Mouse (Mus musculus) liver, embryonic 14.5 days (tissue): ENCODE data around the gene Fam221a. TPM values are rescaled to one million over a fixed set of nuclear protein-coding genes. Genes with fewer than 3 reads are reported as not detected.

Experiments
- ATAC-seq: fragments of 200-750 bp; cut with Nextera tagmentation; 2 replicates; pipeline ENCODE4 v1.8.0; 2017; ENCODE audit warnings: moderate number of reproducible peaks, mild to moderate bottlenecking, moderate library complexity; ENCODE audit not compliant: insufficient read depth
- DNase-seq, 3 experiments: peaks; one replicate each; pipeline ENCODE4 v3.0.0-alpha.2; 2012 to 2013; ENCODE audit warnings: low read depth in 3 of 3, low spot score in 3 of 3
- H3K27ac ChIP-seq: fragments of 300-500 bp; sonication (generic); 2 replicates; pipeline ENCODE4 v1.5.1; 2014; ENCODE audit warnings: moderate library complexity, mild to moderate bottlenecking, control low read depth, inconsistent platforms
- H3K27me3 ChIP-seq: fragments of 300-500 bp; sonication (generic); 2 replicates; pipeline ENCODE4 v1.6.1; 2014; ENCODE audit warnings: mild to moderate bottlenecking, low read length, moderate library complexity; ENCODE audit not compliant: control insufficient read depth, insufficient read depth
- H3K36me3 ChIP-seq: fragments of 300-500 bp; sonication (generic); replicated peaks from 2 replicates; pipeline ENCODE4 v1.6.1; 2014; ENCODE audit warnings: low read depth; ENCODE audit not compliant: control insufficient read depth, insufficient read depth
- H3K4me1 ChIP-seq, 2 experiments: fragments of 200-500 bp in 1 of 2; fragments of 300-500 bp in 1 of 2; sonication (generic) in 1 of 2; replicated peaks; 2 replicates each; pipeline ENCODE4 v1.6.1; 2012 to 2014; ENCODE audit warnings: antibody characterized with exemption in 1 of 2, inconsistent platforms in 1 of 2, low read length in 1 of 2; ENCODE audit not compliant: control insufficient read depth in 2 of 2, insufficient read depth in 2 of 2
- H3K4me2 ChIP-seq: fragments of 300-500 bp; sonication (generic); 2 replicates; pipeline ENCODE4 v1.6.1; 2014; ENCODE audit warnings: low read depth, mild to moderate bottlenecking, control low read depth, moderate library complexity
- H3K4me3 ChIP-seq, 2 experiments: fragments of 200-500 bp in 1 of 2; fragments of 300-500 bp in 1 of 2; sonication (generic) in 1 of 2; 2 replicates each; pipeline ENCODE4 v1.5.1; 2012 to 2014; ENCODE audit warnings: low read depth in 2 of 2, low read length in 2 of 2, mild to moderate bottlenecking in 2 of 2, control low read depth in 1 of 2, inconsistent platforms in 1 of 2, moderate library complexity in 1 of 2; ENCODE audit not compliant: insufficient read depth in 1 of 2
- H3K9ac ChIP-seq: fragments of 300-500 bp; sonication (generic); replicated peaks from 2 replicates; pipeline ENCODE4 v1.6.1; 2014; ENCODE audit warnings: mild to moderate bottlenecking, control low read depth, moderate library complexity
- H3K9me3 ChIP-seq: fragments of 300-500 bp; sonication (generic); 2 replicates; pipeline ENCODE4 v1.6.1; 2016; ENCODE audit warnings: low read length, mixed read lengths; ENCODE audit not compliant: control insufficient read depth
- CTCF ChIP-seq: IDR thresholded peaks from 2 replicates; pipeline ENCODE4 v1.5.1; 2016; ENCODE audit warnings: antibody characterized with exemption, low read depth, control low read depth
- EP300 ChIP-seq: IDR thresholded peaks from 2 replicates; pipeline ENCODE4 v1.6.1; 2016; ENCODE audit warnings: antibody characterized with exemption, low read depth
- WGBS: fragments of 180-500 bp; shearing (Covaris S2); extraction: QIAGEN DNeasy Blood & Tissue Kit; methylation state at CpG from one replicate; pipeline ENCODE4 v1.1.7; 2014; ENCODE audit not compliant: insufficient replicate concordance; 5-methylcytosine and 5-hydroxymethylcytosine counted together
- polyA plus RNA-seq, 2 experiments: library from polyadenylated mRNA; depleted of rRNA in 1 of 2; stranded (reverse) in 1 of 2; unstranded in 1 of 2; fragments of >200 nt; fragmentation: Nextera tagmentation in 1 of 2; extraction: Ambion mirVana in 1 of 2; gene quantifications; 2 replicates each; pipeline versions ENCODE4 v1.2.1 to v1.2.3; 2012 to 2014

The Fam221a gene
- polyA plus RNA-seq, 2 experiments, result 2.2 to 2.5 TPM

DNA sequence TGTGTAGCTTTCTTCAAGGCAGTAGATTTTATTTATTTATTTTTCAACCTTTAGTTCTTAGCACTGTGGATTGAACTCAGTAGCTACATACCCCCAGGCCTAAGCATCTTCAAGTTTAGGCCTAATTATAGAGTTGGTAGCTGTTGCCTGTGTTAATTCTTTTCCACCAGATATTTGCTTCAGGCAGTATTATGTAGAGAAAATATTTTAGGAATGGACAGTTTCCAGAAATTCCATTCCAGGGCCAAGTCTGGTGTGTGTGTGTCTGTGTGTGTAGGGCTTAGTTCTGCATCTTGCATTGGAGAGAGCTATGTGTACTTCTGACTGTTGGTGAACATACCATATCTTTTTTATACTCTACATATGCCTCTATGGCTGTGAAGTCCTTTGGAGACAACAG, 45.5 kb upstream of the Fam221a start:
- DNase-seq, result no peak

DNA sequence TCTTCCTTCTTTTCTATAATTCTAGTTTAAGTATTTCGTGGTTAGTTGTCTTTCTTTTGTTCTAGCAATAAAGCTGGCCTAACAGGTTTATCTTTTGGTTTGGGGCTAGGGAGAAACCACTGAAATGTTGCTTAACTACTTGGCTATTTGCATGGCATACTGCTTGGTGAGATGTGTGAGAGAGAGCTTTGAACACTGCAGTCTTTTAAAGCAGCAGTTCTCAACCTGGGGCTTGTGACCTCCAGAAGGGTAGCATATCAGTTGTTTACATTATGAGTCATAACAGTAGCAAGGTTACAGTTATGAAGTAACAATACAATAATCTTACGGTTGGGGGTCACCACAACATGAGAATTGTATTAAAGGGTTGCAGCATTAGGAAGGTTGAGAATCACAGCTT, 44.6 kb upstream of the Fam221a start:
- H3K36me3 ChIP-seq, result no peaks in the 10 kb centered on the region
- no peak overlapping the region for H3K9ac ChIP-seq
- DNase-seq (no peak), ATAC-seq (no peak)
- H3K4me3 ChIP-seq, result no peak overlapping the region
- no peaks in the 10 kb centered on the region for H3K27me3 ChIP-seq
- no peak overlapping the region for H3K4me2 ChIP-seq
- no peaks in the 10 kb centered on the region for H3K9me3 ChIP-seq
- peaks cover 0 to 4% of the 10 kb centered on the region in 2 experiments; a peak in 1 of 4 replicates for H3K4me1 ChIP-seq
- WGBS, result 39% methylated on average over 2 of the region's 2 CpGs
- H3K27ac ChIP-seq, result no peak overlapping the region
- TF ChIP-seq EP300, result no peak
- TF ChIP-seq CTCF, result no peak

More for the DNA sequence above, 45.5 kb upstream of the Fam221a start:
- Histone ChIP-seq H3K27me3 (no peaks in the 10 kb centered on the region), H3K4me1 (peaks cover 0 to 4% of the 10 kb centered on the region in 2 experiments; a peak in 1 of 4 replicates), H3K36me3 (no peaks in the 10 kb centered on the region), H3K9me3 (no peaks in the 10 kb centered on the region), H3K27ac (no peak overlapping the region), H3K9ac (no peak overlapping the region), H3K4me3 (no peak overlapping the region), H3K4me2 (no peak overlapping the region)
- no peak for ATAC-seq
- no peak for TF ChIP-seq CTCF
- TF ChIP-seq EP300, result no peak

GRCm38 (mm10) chr6:49324528-49324927, 43.0 kb upstream of the Fam221a start:
- Histone ChIP-seq H3K27ac (no peak overlapping the region), H3K27me3 (no peaks in the 10 kb centered on the region), H3K4me3 (no peak overlapping the region), H3K36me3 (no peaks in the 10 kb centered on the region), H3K9me3 (no peaks in the 10 kb centered on the region), H3K9ac (no peak overlapping the region), H3K4me1 (peaks cover 0 to 4% of the 10 kb centered on the region in 2 experiments; a peak in 1 of 4 replicates), H3K4me2 (no peak overlapping the region)
- ATAC-seq, result no peak
- 51% methylated on average over 2 of the region's 2 CpGs for WGBS
- DNase-seq, result no peak
- TF ChIP-seq EP300 (no peak), CTCF (no peak)

- DNase-seq (no peak), ATAC-seq (no peak)
- Histone ChIP-seq H3K27ac (no peak overlapping the region), H3K4me1 (peaks cover 0 to 4% of the 10 kb centered on the region in 2 experiments; a peak in 1 of 4 replicates), H3K27me3 (no peaks in the 10 kb centered on the region), H3K36me3 (no peaks in the 10 kb centered on the region), H3K9ac (no peak overlapping the region), H3K9me3 (no peaks in the 10 kb centered on the region), H3K4me3 (no peak overlapping the region), H3K4me2 (no peak overlapping the region)
- WGBS, result 81% methylated on average over 1 of the region's 1 CpGs
- no peak for TF ChIP-seq EP300
- no peak for TF ChIP-seq CTCF
Observed at GRCm38 (mm10) chr6:49325294-49325693, 42.2 kb upstream of the Fam221a start.

GRCm38 (mm10) chr6:49326846-49327245, 40.7 kb upstream of the Fam221a start:
- no peaks in the 10 kb centered on the region for H3K9me3 ChIP-seq
- H3K9ac ChIP-seq, result no peak overlapping the region
- TF ChIP-seq EP300 (no peak), CTCF (no peak)
- no peaks in the 10 kb centered on the region for H3K4me1 ChIP-seq
- H3K4me3 ChIP-seq, result no peak overlapping the region
- H3K36me3 ChIP-seq, result no peaks in the 10 kb centered on the region
- ATAC-seq (no peak), DNase-seq (no peak)
- no peaks in the 10 kb centered on the region for H3K27me3 ChIP-seq
- H3K27ac ChIP-seq, result no peak overlapping the region
- H3K4me2 ChIP-seq, result no peak overlapping the region
- WGBS, result 70% methylated on average over 3 of the region's 3 CpGs
